Mouse (Mus musculus) adrenal gland, adult 2 months (tissue): Measurements from ENCODE around the gene Tm9sf4. TPM values are rescaled to one million over a fixed set of nuclear protein-coding genes. Genes with fewer than 3 reads are reported as not detected.

Experiments
- DNase-seq: peaks from one replicate; pipeline ENCODE4 v3.0.0; 2021
- polyA plus RNA-seq: library from polyadenylated mRNA; depleted of rRNA; stranded (reverse); fragments of >200 nt; gene quantifications from 2 replicates; pipeline ENCODE4 v1.2.3, GENCODE M21; 2012; rRNA removed
- total RNA-seq, 2 experiments: library from RNA; stranded (reverse); gene quantifications; 2 replicates each; pipeline ENCODE4 v1.2.3; 2021

Tm9sf4 gene
- total and polyA plus RNA-seq, 3 experiments: 66.2 to 121 (median 104) TPM

- DNase-seq: no peak
Measured at GRCm38 (mm10) chr2:153259030-153259863, 98.1 kb downstream of the Tm9sf4 start.

Other genes starting within 250 kb of the Tm9sf4 start
- gene Mylk2, start 250.0 kb upstream of the Tm9sf4 start, total RNA-seq: not detected
- gene Mylk2, start 250.0 kb upstream of the Tm9sf4 start, polyA plus RNA-seq: not detected in 2 replicates
- 1 to 10 TPM; 3.2 to 3.7 TPM for gene Foxs1, start 228.1 kb upstream of the Tm9sf4 start, total RNA-seq
- 11.1 and 13.1 TPM in 2 replicates for gene Foxs1, start 228.1 kb upstream of the Tm9sf4 start, polyA plus RNA-seq
- 1 to 10 TPM; 2.7 to 2.9 TPM for gene Dusp15, start 209.6 kb upstream of the Tm9sf4 start, total RNA-seq
- gene Dusp15, start 209.6 kb upstream of the Tm9sf4 start, polyA plus RNA-seq: 0.82 and 1.8 TPM in 2 replicates
- gene Ttll9, start 198.8 kb upstream of the Tm9sf4 start, total RNA-seq: under 1 TPM; 0.40 to 0.90 TPM
- gene Ttll9, start 198.8 kb upstream of the Tm9sf4 start, polyA plus RNA-seq: 0.06 and 0.33 TPM in 2 replicates
- gene Pdrg1, start 145.9 kb upstream of the Tm9sf4 start, total RNA-seq: 100 to 1,000 TPM; 146 to 245 TPM
- gene Pdrg1, start 145.9 kb upstream of the Tm9sf4 start, polyA plus RNA-seq: 53.5 and 58.0 TPM in 2 replicates
- 1 to 10 TPM in 1 of 2 experiments, under 1 TPM in 1; 0.49 to 1.0 TPM for gene Xkr7, start 129.5 kb upstream of the Tm9sf4 start, total RNA-seq
- 1.0 and 1.6 TPM in 2 replicates for gene Xkr7, start 129.5 kb upstream of the Tm9sf4 start, polyA plus RNA-seq
- gene Ccm2l, start 95.3 kb upstream of the Tm9sf4 start, total RNA-seq: 10 to 100 TPM; 12.7 to 15.3 TPM
- 37.1 and 49.1 TPM in 2 replicates for gene Ccm2l, start 95.3 kb upstream of the Tm9sf4 start, polyA plus RNA-seq
- 1 to 10 TPM; 3.1 to 4.6 TPM for gene Hck, start 52.8 kb upstream of the Tm9sf4 start, total RNA-seq
- gene Hck, start 52.8 kb upstream of the Tm9sf4 start, polyA plus RNA-seq: 4.2 and 4.7 TPM in 2 replicates
- gene Tspyl3, start 64.1 kb downstream of the Tm9sf4 start, total RNA-seq: 1 to 10 TPM; 1.9 to 3.9 TPM
- 3.6 and 4.0 TPM in 2 replicates for gene Tspyl3, start 64.1 kb downstream of the Tm9sf4 start, polyA plus RNA-seq
- 1 to 10 TPM; 8.2 to 9.3 TPM for gene Plagl2, start 80.1 kb downstream of the Tm9sf4 start, total RNA-seq
- 3.7 and 5.2 TPM in 2 replicates for gene Plagl2, start 80.1 kb downstream of the Tm9sf4 start, polyA plus RNA-seq
- gene Pofut1, start 80.2 kb downstream of the Tm9sf4 start, total RNA-seq: 10 to 100 TPM; 47.6 to 57.0 TPM
- 43.5 and 46.5 TPM in 2 replicates for gene Pofut1, start 80.2 kb downstream of the Tm9sf4 start, polyA plus RNA-seq
- gene Kif3b, start 130.1 kb downstream of the Tm9sf4 start, total RNA-seq: 10 to 100 TPM; 26.3 to 29.5 TPM
- gene Kif3b, start 130.1 kb downstream of the Tm9sf4 start, polyA plus RNA-seq: 3.7 and 4.3 TPM in 2 replicates
- 10 to 100 TPM; 20.5 to 24.7 TPM for gene Asxl1, start 184.5 kb downstream of the Tm9sf4 start, total RNA-seq
- gene Asxl1, start 184.5 kb downstream of the Tm9sf4 start, polyA plus RNA-seq: 7.3 and 7.5 TPM in 2 replicates